Mouse (Mus musculus): ENCODE data around the gene Prkch.

GRCm38 (mm10) chr12:73540402-73540801 is 44.2 kb upstream of the Prkch start:
- no peak for TF ChIP-seq CTCF (IDR thresholded peaks at IDR 0.05; ENCODE audit: low read depth, low read length)
- TF ChIP-seq GATA1 (IDR thresholded peaks at IDR 0.05; ENCODE audit: borderline replicate concordance, low read length), result no peak
- TF ChIP-seq POLR2AphosphoS5 (IDR thresholded peaks at IDR 0.05; ENCODE audit: insufficient replicate concordance, low read depth, low read length), result no peak
- TF ChIP-seq GATA2 (IDR thresholded peaks at IDR 0.05; ENCODE audit: borderline replicate concordance, low read depth, low read length), result no peak
- TF ChIP-seq TAL1 (conservative IDR thresholded peaks at IDR 0.05; ENCODE audit: low read depth, low read length), result no peak
